Mouse (Mus musculus) urinary bladder, adult 2 months (tissue): ENCODE measurements around the gene Nagpa. TPM values are rescaled to one million over a fixed set of nuclear protein-coding genes. Genes with fewer than 3 reads are reported as not detected.

Experiments used
- polyA plus RNA-seq: library from polyadenylated mRNA; depleted of rRNA; stranded (reverse); fragments of >200 nt; gene quantifications from 2 replicates; pipeline ENCODE4 v1.2.3, GENCODE M21; 2012; rRNA removed

The Nagpa gene
- polyA plus RNA-seq, 1 experiment, result 32.7 TPM

Other genes with a start within 250 kb of the Nagpa start
- gene Anks3, start 239.8 kb downstream of the Nagpa start, polyA plus RNA-seq, result 56.9 and 77.5 TPM in 2 replicates
- gene Sept12, start 206.2 kb downstream of the Nagpa start, polyA plus RNA-seq, result 0.19 and 0.21 TPM in 2 replicates
- gene Smim22, start 196.7 kb downstream of the Nagpa start, polyA plus RNA-seq, result 72.4 and 92.6 TPM in 2 replicates
- 59.9 and 64.7 TPM in 2 replicates for gene Rogdi, start 190.5 kb downstream of the Nagpa start, polyA plus RNA-seq
- gene Glyr1, start 154.1 kb downstream of the Nagpa start, polyA plus RNA-seq, result 79.8 and 84.7 TPM in 2 replicates
- 32.5 and 33.1 TPM in 2 replicates for gene Ubn1, start 154.0 kb downstream of the Nagpa start, polyA plus RNA-seq
- gene Ppl, start 71.6 kb downstream of the Nagpa start, polyA plus RNA-seq, result 22.7 and 33.1 TPM in 2 replicates
- 0.13 and 0.18 TPM in 2 replicates for gene Sec14l5, start 56.9 kb downstream of the Nagpa start, polyA plus RNA-seq
- gene AU021092, start 18.3 kb upstream of the Nagpa start, polyA plus RNA-seq, result 9.0 and 10.5 TPM in 2 replicates
- 46.0 and 52.5 TPM in 2 replicates for gene Alg1, start 29.6 kb upstream of the Nagpa start, polyA plus RNA-seq
- gene Eef2kmt, start 52.0 kb upstream of the Nagpa start, polyA plus RNA-seq, result 34.0 and 41.0 TPM in 2 replicates